Mouse (Mus musculus) liver, embryonic 14.5 days (tissue): ENCODE data around the gene Ankrd33.

Source experiments
- CTCF ChIP-seq: IDR thresholded peaks from 2 replicates; pipeline ENCODE4 v1.5.1; 2016; ENCODE audit warnings: antibody characterized with exemption, low read depth, control low read depth
- EP300 ChIP-seq: IDR thresholded peaks from 2 replicates; pipeline ENCODE4 v1.6.1; 2016; ENCODE audit warnings: antibody characterized with exemption, low read depth

DNA sequence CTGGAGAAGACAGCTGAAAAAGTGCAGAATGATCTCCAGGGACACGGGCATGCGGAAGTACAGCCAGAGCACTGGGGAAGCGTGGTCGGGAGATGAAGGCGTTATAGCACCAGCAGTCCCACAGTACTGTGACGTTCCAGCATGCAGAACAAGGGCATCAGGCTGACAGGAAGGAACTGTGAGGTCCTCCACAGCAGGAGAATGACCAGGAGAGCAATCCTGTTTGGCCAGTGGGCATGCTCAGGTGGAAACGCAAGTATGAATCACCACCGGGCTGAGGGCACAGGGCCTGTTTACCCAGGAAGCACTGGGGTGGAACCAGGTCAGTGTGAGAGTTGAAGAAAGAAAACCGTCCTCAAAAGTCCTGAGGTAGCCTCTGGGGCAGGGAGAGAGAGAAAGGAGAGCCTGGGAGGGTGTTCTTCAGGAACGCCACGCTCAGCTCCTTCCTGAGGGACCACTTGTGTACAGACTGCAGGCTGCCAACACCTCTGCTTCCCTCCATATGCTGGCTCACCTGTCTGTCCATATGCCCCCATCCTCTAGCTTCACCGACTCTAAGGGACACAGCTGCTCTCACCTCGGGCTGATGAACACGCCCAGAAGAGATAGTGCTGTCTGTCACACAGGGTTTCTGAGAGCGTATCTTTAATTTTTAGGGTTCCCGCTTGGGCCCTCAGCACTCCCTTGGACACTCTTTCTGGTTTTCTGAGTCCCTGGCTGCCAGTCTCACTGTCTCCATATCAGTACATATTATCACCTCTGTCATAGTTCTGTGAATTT lies 50.3 kb downstream of the Ankrd33 start:
- TF ChIP-seq EP300: no peak
- TF ChIP-seq CTCF: no peak
